Mouse (Mus musculus): ENCODE measurements around the gene Ppp1r36.
"Not testable (repeated sequence)": the region's sequence is repeated elsewhere in the genome, so short reads cannot be mapped to it uniquely, and the experiment has no call there.

The Ppp1r36 gene

GRCm38 (mm10) chr12:76397281-76397680 lies 20.1 kb upstream of the Ppp1r36 start:
- no peak for DNase-seq (ENCODE audit: inconsistent ontology term)

- DNase-seq (ENCODE audit: inconsistent ontology term), result no peak
Observed at GRCm38 (mm10) chr12:76401674-76402073, 15.7 kb upstream of the Ppp1r36 start.

GRCm38 (mm10) chr12:76402991-76403885 lies 14.1 kb upstream of the Ppp1r36 start:
- DNase-seq (ENCODE audit: inconsistent ontology term), result no peak

GRCm38 (mm10) chr12:76403886-76404537 lies 13.3 kb upstream of the Ppp1r36 start, which contains the start of gene Hspa2:
TSS of gene Hspa2 (plus strand) at chr12:76404176.
- peak; percentile 100 for DNase-seq (ENCODE audit: inconsistent ontology term)

- no peak for DNase-seq (ENCODE audit: inconsistent ontology term)
Observed at GRCm38 (mm10) chr12:76404836-76405182, 12.5 kb upstream of the Ppp1r36 start.

- DNase-seq (ENCODE audit: inconsistent ontology term), result no peak
Observed at GRCm38 (mm10) chr12:76405183-76405970, 12.0 kb upstream of the Ppp1r36 start.

GRCm38 (mm10) chr12:76405971-76406370 lies 11.4 kb upstream of the Ppp1r36 start:
- no peak for DNase-seq (ENCODE audit: inconsistent ontology term)

GRCm38 (mm10) chr12:76407184-76407583 lies 10.2 kb upstream of the Ppp1r36 start:
- DNase-seq (ENCODE audit: inconsistent ontology term), result no peak

GRCm38 (mm10) chr12:76409166-76409565 lies 8.2 kb upstream of the Ppp1r36 start:
- no peak for DNase-seq (ENCODE audit: inconsistent ontology term)

- DNase-seq (ENCODE audit: inconsistent ontology term), result no peak
Observed at GRCm38 (mm10) chr12:76415383-76416010, 1.8 kb upstream of the Ppp1r36 start.

- DNase-seq (ENCODE audit: inconsistent ontology term), result no peak
Observed at GRCm38 (mm10) chr12:76418346-76418745, 1.0 kb downstream of the Ppp1r36 start.

GRCm38 (mm10) chr12:76425256-76425655 lies 7.9 kb downstream of the Ppp1r36 start:
- DNase-seq (ENCODE audit: inconsistent ontology term), result no peak

GRCm38 (mm10) chr12:76427546-76427945 lies 10.2 kb downstream of the Ppp1r36 start:
- no peak for DNase-seq (ENCODE audit: inconsistent ontology term)

GRCm38 (mm10) chr12:76430879-76431406 lies 13.6 kb downstream of the Ppp1r36 start:
- DNase-seq (ENCODE audit: inconsistent ontology term), result no peak

- DNase-seq (ENCODE audit: inconsistent ontology term), result no peak
Observed at GRCm38 (mm10) chr12:76431431-76431830, 14.1 kb downstream of the Ppp1r36 start.

- no peak for DNase-seq (ENCODE audit: inconsistent ontology term)
Observed at GRCm38 (mm10) chr12:76434111-76434510, 16.8 kb downstream of the Ppp1r36 start.

- DNase-seq (ENCODE audit: inconsistent ontology term), result no peak
Observed at GRCm38 (mm10) chr12:76435084-76435483, 17.7 kb downstream of the Ppp1r36 start.

- no peak for DNase-seq (ENCODE audit: inconsistent ontology term)
Observed at GRCm38 (mm10) chr12:76435549-76435948, 18.2 kb downstream of the Ppp1r36 start.

- DNase-seq (ENCODE audit: inconsistent ontology term), result not testable (repeated sequence)
Observed at GRCm38 (mm10) chr12:76443488-76443887, 26.1 kb downstream of the Ppp1r36 start.

GRCm38 (mm10) chr12:76444359-76444772 lies 27.0 kb downstream of the Ppp1r36 start:
- DNase-seq (ENCODE audit: inconsistent ontology term), result no peak

- DNase-seq (ENCODE audit: inconsistent ontology term), result no peak
Observed at GRCm38 (mm10) chr12:76444862-76445261, 27.5 kb downstream of the Ppp1r36 start.

Data from Muller cell, postnatal 12 days (primary cell).